Mouse (Mus musculus) forebrain, embryonic 15.5 days (tissue): Measurements from ENCODE around the gene Cnot4. TPM values are rescaled to one million over a fixed set of nuclear protein-coding genes. Genes with fewer than 3 reads are reported as not detected.
"Not testable (repeated sequence)": the region's sequence is repeated elsewhere in the genome, so short reads cannot be mapped to it uniquely, and the experiment has no call there.

Experiments used
- ATAC-seq: fragments of 200-750 bp; cut with Nextera tagmentation; replicated peaks from 2 replicates; pipeline ENCODE4 v1.8.0; 2017; ENCODE audit warnings: mild to moderate bottlenecking, moderate TSS enrichment, moderate library complexity
- H3K27ac ChIP-seq: fragments of 300-500 bp; sonication (generic); replicated peaks from 2 replicates; pipeline ENCODE4 v1.5.1; 2015; ENCODE audit warnings: mild to moderate bottlenecking, inconsistent platforms
- H3K27me3 ChIP-seq: fragments of 300-500 bp; sonication (generic); 2 replicates; pipeline ENCODE4 v1.6.1; 2015; ENCODE audit warnings: inconsistent platforms
- H3K36me3 ChIP-seq: fragments of 300-500 bp; sonication (generic); 2 replicates; pipeline ENCODE4 v1.6.1; 2015; ENCODE audit warnings: mild to moderate bottlenecking, inconsistent platforms
- H3K4me1 ChIP-seq: fragments of 300-500 bp; sonication (generic); 2 replicates; pipeline ENCODE4 v1.6.1; 2015; ENCODE audit warnings: inconsistent platforms
- H3K4me2 ChIP-seq: fragments of 300-500 bp; sonication (generic); replicated peaks from 2 replicates; pipeline ENCODE4 v1.6.1; 2015; ENCODE audit warnings: mild to moderate bottlenecking, inconsistent platforms
- H3K4me3 ChIP-seq: fragments of 300-500 bp; sonication (generic); 2 replicates; pipeline ENCODE4 v1.5.1; 2015; ENCODE audit warnings: mild to moderate bottlenecking, inconsistent platforms
- H3K9ac ChIP-seq: fragments of 300-500 bp; sonication (generic); replicated peaks from 2 replicates; pipeline ENCODE4 v1.6.1; 2015; ENCODE audit warnings: mild to moderate bottlenecking, inconsistent platforms
- H3K9me3 ChIP-seq: fragments of 300-500 bp; sonication (generic); 2 replicates; pipeline ENCODE4 v1.6.1; 2016; ENCODE audit warnings: inconsistent platforms
- WGBS: fragments of 180-500 bp; shearing (Covaris S2); methylation state at CpG from one replicate; pipeline ENCODE4 v1.1.7; 2015; ENCODE audit warnings: mixed read lengths; 5-methylcytosine and 5-hydroxymethylcytosine counted together
- polyA plus RNA-seq: library from polyadenylated mRNA; unstranded; fragments of >200 nt; fragmentation: Nextera tagmentation; extraction: Ambion mirVana; gene quantifications from 2 replicates; pipeline ENCODE4 v1.2.1, GENCODE M21; 2015

The Cnot4 gene
- 34.4 and 37.8 TPM in 2 replicates for polyA plus RNA-seq

DNA sequence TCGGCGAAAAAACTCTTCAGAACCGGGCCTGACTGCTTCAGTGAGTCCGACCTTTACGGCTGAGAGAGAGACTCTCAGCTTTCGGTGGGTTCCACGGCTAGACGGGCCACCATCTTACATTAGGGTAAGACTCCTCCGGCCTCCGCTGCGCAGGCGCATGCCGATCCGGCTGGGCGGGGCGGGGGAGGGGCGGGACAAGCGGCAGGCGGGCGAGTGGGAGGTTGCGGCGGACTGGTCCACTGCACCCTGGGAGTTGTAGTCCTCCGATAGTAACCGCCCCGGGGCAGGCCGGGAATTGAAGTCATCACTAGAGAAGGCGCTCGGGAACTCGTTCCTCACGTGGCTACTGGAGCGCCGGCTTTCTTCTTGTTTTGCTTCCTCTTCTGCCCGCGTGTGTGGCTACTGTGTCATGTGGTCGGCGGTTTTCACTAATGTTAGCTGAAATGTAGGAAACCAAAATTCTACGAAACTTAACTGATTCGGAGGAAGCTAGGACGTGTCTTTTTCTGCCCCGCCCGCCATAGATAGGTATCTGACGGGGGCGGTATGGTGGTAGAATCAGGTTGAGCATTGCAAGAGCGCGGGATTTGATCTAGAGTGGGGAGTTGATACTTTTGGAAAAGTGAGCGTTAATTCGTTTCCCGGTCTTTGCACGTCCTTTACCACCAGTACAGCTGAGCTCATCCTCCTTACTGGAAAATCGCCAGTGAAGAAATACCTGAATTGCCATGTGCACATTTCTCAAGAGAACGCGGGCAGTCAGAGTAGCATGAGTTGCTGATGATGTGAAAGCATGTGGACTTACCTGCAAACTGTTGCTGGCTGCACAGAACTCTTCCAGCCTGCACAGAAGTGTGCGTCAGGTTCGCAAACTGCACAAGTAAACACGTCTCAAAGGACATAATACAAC lies at the start of gene Cnot4:
TSS of gene Cnot4 (minus strand) at position 146 of the 910 bp plus-strand sequence.
- Histone ChIP-seq H3K4me2 (peak within 1 kb of the TSS; percentile 85), H3K4me1 (peaks cover 26% of the 10 kb centered on the region), H3K36me3 (no peaks in the 10 kb centered on the region), H3K9ac (peak within 1 kb of the TSS; percentile 79), H3K9me3 (no peaks in the 10 kb centered on the region), H3K27me3 (no peaks in the 10 kb centered on the region), H3K27ac (peak within 1 kb of the TSS; percentile 94), H3K4me3 (peak within 1 kb of the TSS; percentile 87)
- peak; percentile 100 for ATAC-seq
- WGBS: 1% methylated on average over 54 of the region's 55 CpGs

DNA sequence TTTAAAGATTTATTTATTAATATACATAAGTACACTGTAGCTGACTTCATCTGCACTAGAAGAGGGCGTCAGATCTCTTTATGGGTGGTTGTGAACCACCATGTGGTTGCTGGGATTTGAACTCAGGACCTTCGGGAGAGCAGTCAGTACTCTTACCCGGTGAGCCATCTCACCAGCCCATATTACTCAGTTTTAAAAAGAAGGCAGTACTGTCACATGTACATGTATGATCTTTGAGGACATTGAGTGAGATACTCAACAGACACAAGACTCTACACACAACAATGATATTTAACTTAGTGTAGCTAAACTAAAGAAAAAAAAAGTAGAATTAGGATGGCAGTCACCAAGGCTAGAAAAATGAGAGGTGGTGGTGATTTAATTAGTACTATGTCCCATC lies 45.8 kb upstream of the Cnot4 start:
- H3K9me3 ChIP-seq, H3K9ac ChIP-seq, H3K36me3 ChIP-seq, H3K27ac ChIP-seq, ATAC-seq, H3K4me1 ChIP-seq, H3K4me2 ChIP-seq, H3K27me3 ChIP-seq, H3K4me3 ChIP-seq: not testable (repeated sequence)
- 92% methylated on average over 3 of the region's 3 CpGs for WGBS

DNA sequence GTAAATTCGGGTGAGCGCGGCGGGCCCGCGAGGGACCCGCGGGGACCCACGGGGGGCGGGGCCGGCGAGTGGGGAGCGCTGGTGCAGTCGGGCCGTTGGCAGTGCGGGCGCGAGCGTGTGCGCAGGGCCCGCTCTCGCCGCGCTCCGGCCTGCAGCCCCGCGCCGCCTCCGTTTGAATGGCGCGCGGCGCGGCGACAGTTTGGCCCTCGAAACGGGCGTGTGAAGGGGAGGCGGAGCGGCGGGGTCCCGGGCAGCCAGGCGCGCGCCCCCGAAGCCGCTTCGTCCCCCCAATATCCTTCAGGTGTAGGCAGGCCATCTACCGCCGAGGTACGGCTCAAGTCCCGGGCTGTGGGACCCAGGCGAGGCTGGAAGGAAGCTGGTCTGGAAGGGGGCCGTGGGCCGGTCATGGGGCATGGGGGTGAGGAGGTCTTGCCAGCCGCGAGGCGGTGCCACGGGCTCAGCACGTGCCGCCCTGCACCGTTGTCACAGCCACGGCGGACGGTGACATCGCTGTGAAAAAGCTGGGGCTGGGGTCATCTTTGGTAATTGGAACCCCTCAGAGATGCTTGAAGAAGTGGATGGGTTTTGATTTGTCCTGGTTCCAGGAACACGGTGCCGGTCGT lies 44.2 kb upstream of the Cnot4 start:
- H3K9me3 ChIP-seq: no peaks in the 10 kb centered on the region
- peak overlapping the region; percentile 68 for H3K4me3 ChIP-seq
- peak; percentile 71 for ATAC-seq
- peaks cover 9% of the 10 kb centered on the region for H3K4me1 ChIP-seq
- H3K27ac ChIP-seq: peak overlapping the region; percentile 98
- H3K27me3 ChIP-seq: no peaks in the 10 kb centered on the region
- H3K4me2 ChIP-seq: peak overlapping the region; percentile 64
- H3K9ac ChIP-seq: peak overlapping the region; percentile 82
- WGBS: under 1% methylated on average over 65 of the region's 69 CpGs
- no peaks in the 10 kb centered on the region for H3K36me3 ChIP-seq

DNA sequence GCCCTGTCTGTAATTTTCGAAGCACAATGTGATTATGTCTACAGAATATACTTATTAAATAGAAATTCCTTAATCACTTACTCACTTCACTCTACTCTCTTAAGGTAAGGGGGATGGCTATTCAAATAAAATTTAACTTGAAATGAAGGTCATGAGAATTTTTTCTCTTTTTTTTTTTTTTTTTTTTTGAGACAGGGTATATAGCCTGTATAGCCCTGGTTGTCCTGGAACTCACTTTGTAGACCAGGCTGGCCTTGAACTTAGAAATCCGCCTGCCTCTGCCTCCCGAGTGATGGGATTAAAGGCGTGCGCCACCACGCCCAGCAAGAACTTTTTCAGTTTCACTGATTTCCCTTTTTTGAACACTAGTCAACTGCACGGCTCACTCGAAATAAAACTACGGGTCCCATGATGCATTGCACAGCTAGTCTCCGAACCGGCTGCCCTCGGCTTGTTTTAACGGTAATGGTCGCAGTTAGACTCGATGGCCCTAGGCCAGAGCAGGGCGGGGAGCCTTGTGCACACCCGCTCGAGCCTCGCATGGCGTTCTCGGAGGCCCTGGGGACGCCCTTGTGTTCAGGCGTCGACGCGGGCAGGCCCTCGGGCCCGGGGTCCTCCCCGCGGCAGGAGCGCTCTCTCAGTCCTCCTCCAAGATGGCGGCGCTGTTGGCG lies 43.6 kb upstream of the Cnot4 start, which contains the start of gene Nup205:
TSS of gene Nup205 (plus strand) at position 443 of the 671 bp plus-strand sequence.
- H3K9ac ChIP-seq: peak within 1 kb of the TSS; percentile 82
- H3K36me3 ChIP-seq: no peaks in the 10 kb centered on the region
- H3K4me2 ChIP-seq: peak within 1 kb of the TSS; percentile 64
- H3K27ac ChIP-seq: peak within 1 kb of the TSS; percentile 98
- peak; percentile 95 for ATAC-seq
- peak within 1 kb of the TSS; percentile 68 for H3K4me3 ChIP-seq
- no peaks in the 10 kb centered on the region for H3K9me3 ChIP-seq
- peaks cover 9% of the 10 kb centered on the region for H3K4me1 ChIP-seq
- H3K27me3 ChIP-seq: no peaks in the 10 kb centered on the region
- WGBS: 3% methylated on average over 34 of the region's 34 CpGs

DNA sequence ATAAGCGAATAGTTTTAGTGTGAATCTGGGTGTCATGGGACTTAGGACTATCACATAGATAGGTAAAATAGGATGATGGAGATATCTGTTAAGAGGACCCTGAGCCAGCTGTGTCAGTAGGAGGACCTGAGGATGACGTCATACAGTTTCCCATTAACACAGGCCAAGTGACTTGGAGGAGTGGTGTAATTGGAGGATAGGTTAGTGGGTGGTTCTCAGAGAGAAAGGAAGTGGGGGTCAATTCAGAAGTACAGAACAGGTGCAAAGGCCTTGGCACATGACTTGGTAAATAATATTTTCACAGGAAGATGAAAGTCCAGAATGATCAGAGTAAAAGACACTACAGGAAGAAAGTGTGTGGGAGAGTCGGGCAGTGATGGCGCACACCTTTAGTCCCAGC lies 39.7 kb upstream of the Cnot4 start:
- 87% methylated on average over 4 of the region's 4 CpGs for WGBS
- H3K27me3 ChIP-seq: no peaks in the 10 kb centered on the region
- H3K9ac ChIP-seq: no peak overlapping the region
- peaks cover 1% of the 10 kb centered on the region; the same call in 1 of the 2 replicates for H3K4me1 ChIP-seq
- no peak for ATAC-seq
- H3K36me3 ChIP-seq: no peaks in the 10 kb centered on the region
- H3K9me3 ChIP-seq: no peaks in the 10 kb centered on the region
- no peak overlapping the region for H3K4me2 ChIP-seq
- no peak overlapping the region for H3K27ac ChIP-seq
- no peak overlapping the region for H3K4me3 ChIP-seq

DNA sequence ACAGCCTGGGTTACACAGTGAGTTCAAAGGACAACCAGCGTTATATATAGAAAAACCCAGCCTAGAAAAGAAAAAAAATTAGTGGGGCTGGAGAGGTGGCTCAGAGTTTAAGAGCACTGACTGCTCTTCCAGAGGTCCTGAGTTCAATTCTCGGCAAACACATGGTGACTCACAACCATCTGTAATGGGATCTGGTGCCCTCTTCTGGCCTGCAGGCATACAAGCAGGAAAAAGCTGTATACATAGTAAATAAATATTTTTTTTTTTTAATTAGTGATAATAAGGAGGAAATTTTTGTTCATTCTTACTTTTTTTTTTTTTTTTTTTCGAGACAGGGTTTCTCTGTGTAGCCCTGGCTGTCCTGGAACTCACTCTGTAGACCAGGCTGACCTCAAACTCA lies 38.5 kb upstream of the Cnot4 start:
- not testable (repeated sequence) for H3K36me3 ChIP-seq, H3K4me2 ChIP-seq, H3K9me3 ChIP-seq, H3K27me3 ChIP-seq, ATAC-seq, H3K4me1 ChIP-seq, H3K27ac ChIP-seq, H3K4me3 ChIP-seq, H3K9ac ChIP-seq
- 74% methylated on average over 3 of the region's 3 CpGs for WGBS

DNA sequence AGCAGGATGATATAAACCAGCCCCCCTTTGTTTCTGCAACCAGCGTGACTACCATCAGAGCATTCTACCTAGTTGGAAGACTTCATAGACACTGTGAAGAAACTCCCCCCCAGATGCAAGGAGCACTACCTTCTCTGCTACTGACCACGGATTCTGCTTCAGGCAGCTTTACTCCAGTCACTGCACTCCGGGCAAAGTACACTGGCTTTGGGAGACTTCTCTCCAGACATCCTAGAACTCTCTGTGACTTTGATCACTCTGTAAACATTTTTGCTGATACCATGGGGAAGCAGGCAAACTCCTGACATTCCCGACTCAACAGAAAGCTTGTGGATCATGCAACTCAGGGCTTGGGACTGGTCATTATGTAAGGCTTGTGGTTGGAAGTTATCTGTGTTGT lies 35.7 kb upstream of the Cnot4 start:
- Histone ChIP-seq H3K9me3 (no peaks in the 10 kb centered on the region), H3K4me3 (no peak overlapping the region), H3K4me1 (no peaks in the 10 kb centered on the region), H3K36me3 (no peaks in the 10 kb centered on the region), H3K4me2 (no peak overlapping the region), H3K27me3 (no peaks in the 10 kb centered on the region), H3K27ac (no peak overlapping the region), H3K9ac (no peak overlapping the region)
- WGBS: 84% methylated on average over 4 of the region's 4 CpGs
- ATAC-seq: no peak

DNA sequence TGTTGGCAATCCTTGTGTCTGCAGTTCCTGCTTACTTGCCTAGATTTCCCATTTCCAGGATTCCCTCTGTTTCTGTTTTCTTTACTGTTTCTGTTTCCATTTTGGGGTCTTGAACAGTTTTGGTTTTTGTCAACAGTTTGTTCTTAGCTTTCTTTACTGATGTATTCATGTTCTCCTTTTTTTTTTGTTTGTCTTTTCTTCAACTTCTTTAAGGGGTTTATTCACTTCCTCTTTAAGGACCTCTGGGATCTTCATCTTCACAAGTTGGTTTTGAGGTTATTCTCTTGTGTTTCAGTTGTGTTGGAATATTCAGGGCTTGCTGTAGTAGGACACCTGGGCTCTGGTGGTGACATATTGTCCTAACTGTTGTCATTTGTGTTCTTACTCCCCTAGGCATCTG lies 21.0 kb upstream of the Cnot4 start:
- no peaks in the 10 kb centered on the region for H3K4me1 ChIP-seq
- no peaks in the 10 kb centered on the region for H3K27me3 ChIP-seq
- H3K9ac ChIP-seq: no peak overlapping the region
- ATAC-seq: no peak
- no peaks in the 10 kb centered on the region for H3K9me3 ChIP-seq
- no peaks in the 10 kb centered on the region for H3K36me3 ChIP-seq
- no peak overlapping the region for H3K4me3 ChIP-seq
- H3K4me2 ChIP-seq: no peak overlapping the region
- no peak overlapping the region for H3K27ac ChIP-seq

DNA sequence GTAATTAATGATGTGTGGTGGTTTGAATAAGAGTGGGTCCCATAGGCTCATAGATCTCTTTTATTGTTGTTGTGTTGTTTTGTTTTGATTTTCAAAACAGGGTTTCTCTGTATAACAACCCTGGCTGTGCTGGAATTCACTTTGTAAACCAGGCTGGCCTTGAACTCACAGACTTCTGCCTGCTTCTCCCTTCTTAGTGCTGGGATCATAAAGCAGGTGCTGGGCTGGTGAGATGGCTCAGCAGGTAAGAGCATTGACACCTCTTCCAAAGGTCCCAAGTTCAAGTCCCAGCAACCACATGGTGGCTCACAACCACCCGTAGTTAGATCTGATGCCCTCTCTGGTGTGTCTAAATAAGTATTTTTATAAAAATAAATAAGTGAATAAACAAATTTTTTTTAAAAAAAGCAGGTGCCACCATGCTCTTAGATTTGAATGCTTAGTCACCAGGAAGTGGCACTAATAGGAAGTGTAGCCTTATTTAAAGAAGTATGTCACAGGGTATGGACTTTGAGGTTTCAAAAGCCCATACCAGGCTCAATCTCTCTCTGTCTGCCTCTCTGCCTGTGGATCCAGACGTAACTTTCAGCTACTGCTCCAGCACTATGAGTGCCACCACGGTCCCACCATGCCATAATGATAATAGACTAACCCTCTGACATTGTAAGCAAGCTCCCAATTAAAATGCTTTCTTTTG lies 14.3 kb upstream of the Cnot4 start:
- no peak overlapping the region for H3K9ac ChIP-seq
- no peaks in the 10 kb centered on the region for H3K4me1 ChIP-seq
- no peaks in the 10 kb centered on the region for H3K36me3 ChIP-seq
- no peak overlapping the region for H3K4me3 ChIP-seq
- H3K27me3 ChIP-seq: no peaks in the 10 kb centered on the region
- 74% methylated on average over 3 of the region's 3 CpGs for WGBS
- H3K4me2 ChIP-seq: no peak overlapping the region
- no peak overlapping the region for H3K27ac ChIP-seq
- H3K9me3 ChIP-seq: no peaks in the 10 kb centered on the region
- ATAC-seq: no peak

DNA sequence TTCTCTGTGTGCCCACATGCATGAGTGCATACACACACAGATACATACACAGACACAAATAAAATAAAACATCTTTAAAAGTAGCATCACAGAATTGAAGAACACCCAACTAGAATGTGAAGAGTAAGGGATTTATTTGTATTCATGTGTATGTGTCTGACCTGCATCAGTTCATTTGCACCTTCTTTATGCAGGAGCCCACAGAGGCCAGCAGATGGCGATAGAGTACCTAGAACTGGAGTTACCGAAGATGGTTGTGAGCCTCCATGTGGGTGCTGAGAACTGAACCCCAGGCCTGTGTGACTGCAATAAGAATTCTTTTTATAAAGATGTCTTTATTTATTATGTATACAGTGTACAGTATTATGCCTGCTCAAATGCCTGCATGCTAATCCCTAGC lies 12.0 kb upstream of the Cnot4 start:
- H3K27me3 ChIP-seq: no peaks in the 10 kb centered on the region
- H3K4me3 ChIP-seq: no peak overlapping the region
- no peaks in the 10 kb centered on the region for H3K36me3 ChIP-seq
- 82% methylated on average over 2 of the region's 2 CpGs for WGBS
- H3K27ac ChIP-seq: no peak overlapping the region
- no peak overlapping the region for H3K4me2 ChIP-seq
- no peaks in the 10 kb centered on the region for H3K4me1 ChIP-seq
- H3K9ac ChIP-seq: no peak overlapping the region
- H3K9me3 ChIP-seq: no peaks in the 10 kb centered on the region
- no peak for ATAC-seq

DNA sequence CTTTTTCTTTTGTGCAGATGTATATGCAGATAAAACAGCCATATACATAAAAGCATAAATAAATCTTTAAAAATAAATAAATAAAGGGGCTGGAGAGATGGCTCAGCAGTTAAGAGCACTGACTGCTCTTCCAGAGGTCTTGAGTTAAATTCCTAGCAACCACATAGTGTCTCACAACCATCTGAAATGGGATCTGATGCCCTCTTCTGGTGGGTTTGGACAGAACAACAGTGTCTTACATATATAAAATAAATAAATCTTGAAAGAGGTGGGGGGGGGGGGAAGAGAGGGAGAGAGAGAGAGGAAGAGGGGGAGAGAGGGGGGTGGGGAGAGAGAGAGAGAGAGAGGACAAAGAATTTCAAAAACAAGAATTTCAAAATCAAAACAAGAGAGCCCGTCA lies 6.8 kb upstream of the Cnot4 start:
- 85% methylated on average over 1 of the region's 1 CpGs for WGBS
- Histone ChIP-seq H3K9me3 (no peaks in the 10 kb centered on the region), H3K4me1 (no peaks in the 10 kb centered on the region), H3K4me3 (no peak overlapping the region), H3K9ac (no peak overlapping the region), H3K4me2 (no peak overlapping the region), H3K27ac (no peak overlapping the region), H3K27me3 (no peaks in the 10 kb centered on the region), H3K36me3 (no peaks in the 10 kb centered on the region)
- ATAC-seq: no peak

DNA sequence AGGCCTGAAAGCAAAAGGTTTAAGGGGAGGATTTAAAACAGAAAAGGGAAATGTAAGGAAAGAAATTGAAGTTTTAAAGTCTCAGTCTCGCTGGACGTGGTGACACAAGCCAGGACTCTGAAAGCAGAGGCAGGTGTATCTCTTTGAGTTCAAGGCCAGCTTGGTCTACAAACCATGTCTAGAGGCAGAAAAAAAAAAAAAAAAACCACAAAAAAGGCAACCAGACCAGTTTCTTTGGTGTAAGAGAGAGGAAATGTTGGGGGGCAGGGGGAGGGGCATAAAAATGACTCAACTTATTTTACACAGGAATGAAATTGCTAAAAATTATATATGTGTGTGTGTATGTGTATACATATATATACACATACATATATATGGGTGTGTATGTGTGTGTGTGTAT lies 1.3 kb upstream of the Cnot4 start:
- no peaks in the 10 kb centered on the region for H3K27me3 ChIP-seq
- H3K9me3 ChIP-seq: no peaks in the 10 kb centered on the region
- ATAC-seq: no peak
- WGBS: 38% methylated on average over 2 of the region's 2 CpGs
- no peak overlapping the region for H3K9ac ChIP-seq
- peaks cover 26% of the 10 kb centered on the region for H3K4me1 ChIP-seq
- H3K36me3 ChIP-seq: no peaks in the 10 kb centered on the region
- H3K27ac ChIP-seq: no peak overlapping the region
- H3K4me2 ChIP-seq: no peak overlapping the region
- H3K4me3 ChIP-seq: no peak overlapping the region
